Mouse (Mus musculus) A20 (cell line): ENCODE results near the gene AC170998.1.

Source experiments
- DNase-seq: peaks from one replicate; pipeline ENCODE4 v3.0.0-alpha.2; 2011; ENCODE audit warnings: low read depth, low spot score

AC170998.1 gene

GRCm38 (mm10) chr17:28725783-28726182 lies at the start of gene AC170998.1:
AC170998.1 (plus strand) TSS chr17:28726083.
- no peak for DNase-seq

GRCm38 (mm10) chr17:28682311-28683084 lies 43.4 kb upstream of the AC170998.1 start:
- no peak for DNase-seq

- DNase-seq, result no peak
These were observed 42.3 kb upstream of the AC170998.1 start for GRCm38 (mm10) chr17:28683601-28684000.

GRCm38 (mm10) chr17:28684631-28685030 lies 41.3 kb upstream of the AC170998.1 start:
- no peak for DNase-seq

GRCm38 (mm10) chr17:28687354-28687753 lies 38.5 kb upstream of the AC170998.1 start:
- no peak for DNase-seq

GRCm38 (mm10) chr17:28689586-28690283 lies 36.1 kb upstream of the AC170998.1 start, which contains the start of gene Slc26a8:
Slc26a8 (minus strand) TSS chr17:28690233.
- no peak for DNase-seq

- peak; percentile 100 for DNase-seq
These were observed 34.9 kb upstream of the AC170998.1 start, which contains the start of gene Mapk14 for GRCm38 (mm10) chr17:28690776-28691686. Mapk14 (plus strand) TSS chr17:28691329.

GRCm38 (mm10) chr17:28691687-28692340 lies 34.1 kb upstream of the AC170998.1 start:
- DNase-seq, result peak; percentile 75

- peak; percentile 77 for DNase-seq
These were observed 33.6 kb upstream of the AC170998.1 start for GRCm38 (mm10) chr17:28692341-28692710.

- DNase-seq, result no peak
These were observed 32.8 kb upstream of the AC170998.1 start for GRCm38 (mm10) chr17:28693086-28693485.

- DNase-seq, result no peak
These were observed 31.8 kb upstream of the AC170998.1 start for GRCm38 (mm10) chr17:28694078-28694477.

- DNase-seq, result no peak
These were observed 31.1 kb upstream of the AC170998.1 start for GRCm38 (mm10) chr17:28694832-28695231.

GRCm38 (mm10) chr17:28696641-28697040 lies 29.2 kb upstream of the AC170998.1 start:
- no peak for DNase-seq

- peak; percentile 39 for DNase-seq
These were observed 28.3 kb upstream of the AC170998.1 start for GRCm38 (mm10) chr17:28697290-28698195.

GRCm38 (mm10) chr17:28698245-28698644 lies 27.6 kb upstream of the AC170998.1 start:
- peak; percentile 25 for DNase-seq

- no peak for DNase-seq
These were observed 27.2 kb upstream of the AC170998.1 start for GRCm38 (mm10) chr17:28698672-28699071.

GRCm38 (mm10) chr17:28699789-28700188 lies 26.1 kb upstream of the AC170998.1 start:
- no peak for DNase-seq

- no peak for DNase-seq
These were observed 24.7 kb upstream of the AC170998.1 start for GRCm38 (mm10) chr17:28701171-28701570.

GRCm38 (mm10) chr17:28701737-28702136 lies 24.1 kb upstream of the AC170998.1 start:
- DNase-seq, result no peak

- DNase-seq, result no peak
These were observed 23.2 kb upstream of the AC170998.1 start for GRCm38 (mm10) chr17:28702646-28703045.
